In genomic region chr19:4296611-4297010, GRCm38 (mm10) we compare ENCODE assay signal across 1 mouse cellular context.
TF ChIP-seq lines count a peak whose summit lies in the region.

No protein-coding gene starts in this region.

TF ChIP-seq in CH12.LX, 34 proteins besides CTCF, POLR2A, EP300 and RAD21 (continued from another document):
- no peak for TF ChIP-seq CHD1 (IDR thresholded peaks at IDR 0.05; ENCODE audit: low read depth, low read length)
- TF ChIP-seq ZMIZ1 (IDR thresholded peaks at IDR 0.05; ENCODE audit: low read depth, low read length) = no peak
- no peak for TF ChIP-seq RCOR1 (conservative IDR thresholded peaks at IDR 0.05; ENCODE audit: low read depth, low read length)
- TF ChIP-seq NELFE (IDR thresholded peaks at IDR 0.05; ENCODE audit: low read depth, low read length) = no peak
- no peak for TF ChIP-seq SIN3A (IDR thresholded peaks at IDR 0.05; ENCODE audit: low read length)
- TF ChIP-seq ZC3H11A (IDR thresholded peaks at IDR 0.05; ENCODE audit: low read depth, low read length) = no peak
- no peak for TF ChIP-seq JUND (conservative IDR thresholded peaks at IDR 0.05; ENCODE audit: low read depth, low read length)
- TF ChIP-seq TBP (conservative IDR thresholded peaks at IDR 0.05; ENCODE audit: low read depth, low read length) = no peak
- TF ChIP-seq SMC3 (IDR thresholded peaks at IDR 0.05; ENCODE audit: low read depth, low read length) = no peak
- no peak for TF ChIP-seq MAX (IDR thresholded peaks at IDR 0.05; ENCODE audit: low read length)
- no peak for TF ChIP-seq PAX5 (IDR thresholded peaks at IDR 0.05; ENCODE audit: low read length)
- no peak for TF ChIP-seq ZKSCAN1 (IDR thresholded peaks at IDR 0.05; ENCODE audit: borderline replicate concordance, low read depth, low read length)
- TF ChIP-seq UBTF (IDR thresholded peaks at IDR 0.05; ENCODE audit: low read depth, low read length) = no peak
- no peak for TF ChIP-seq MAFK (IDR thresholded peaks at IDR 0.05; ENCODE audit: insufficient replicate concordance, low read length)
- TF ChIP-seq KAT2A (IDR thresholded peaks at IDR 0.05; ENCODE audit: insufficient replicate concordance, low read length) = no peak
- no peak for TF ChIP-seq GABPA (IDR thresholded peaks at IDR 0.05; ENCODE audit: insufficient replicate concordance, low read depth, low read length)
- TF ChIP-seq USF2 (conservative IDR thresholded peaks at IDR 0.05; ENCODE audit: low read depth, low read length) = no peak
- no peak for TF ChIP-seq MXI1 (IDR thresholded peaks at IDR 0.05; ENCODE audit: low read depth, low read length)
- TF ChIP-seq E2F4 (IDR thresholded peaks at IDR 0.05; ENCODE audit: insufficient replicate concordance, low read depth, low read length) = no peak
